Mouse (Mus musculus) spleen, postnatal 10 days (tissue): ENCODE measurements around the gene Il34.

Source experiments
- DNase-seq, 2 experiments: peaks; one replicate each; pipeline ENCODE4 v3.0.0; 2021 to 2022; ENCODE audit warnings: low spot score in 2 of 2

The Il34 gene

DNA sequence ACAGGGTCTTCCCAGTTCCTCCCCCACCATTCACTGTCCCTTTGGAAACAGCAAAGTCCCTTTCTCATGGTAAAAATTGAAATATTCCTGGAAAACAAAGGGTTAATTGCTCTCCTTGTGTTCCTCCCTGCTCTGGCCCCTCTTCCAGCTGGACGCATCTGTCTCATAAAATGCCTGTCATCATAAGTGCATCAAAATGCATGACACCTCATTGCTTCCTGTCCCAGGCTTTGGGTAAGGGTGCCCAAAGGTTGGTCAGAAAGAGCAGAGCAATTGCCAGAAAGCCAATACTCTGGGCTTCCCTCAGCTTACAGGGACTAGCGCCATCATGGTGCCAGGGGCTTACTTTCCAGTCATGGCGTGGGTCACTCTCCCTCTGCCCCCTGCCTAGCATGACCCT is 95.1 kb downstream of the Il34 start:
- DNase-seq = no peak

DNA sequence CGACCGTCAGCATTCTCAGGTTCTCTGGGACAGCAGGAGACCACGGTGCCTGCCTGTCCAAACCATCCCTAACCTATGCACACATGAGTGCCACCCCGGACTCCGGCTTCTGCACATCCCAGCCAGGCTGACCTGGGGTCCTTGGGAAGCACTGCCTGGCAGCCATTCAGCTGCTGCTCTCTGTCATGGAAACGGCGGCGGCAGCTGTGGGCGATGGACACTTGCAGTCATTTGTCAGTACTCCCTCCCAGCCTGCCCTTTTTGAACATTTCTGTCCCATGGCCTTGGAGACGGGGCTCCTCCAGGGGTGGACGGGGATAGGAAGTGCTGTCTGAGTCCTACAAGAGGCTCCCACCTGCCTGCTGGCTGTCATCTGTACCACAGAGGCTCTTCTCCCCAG is 97.3 kb downstream of the Il34 start:
- DNase-seq = no peak

- no peak for DNase-seq
These were observed 99.3 kb downstream of the Il34 start for GRCm38 (mm10) chr8:110706288-110706870.

DNA sequence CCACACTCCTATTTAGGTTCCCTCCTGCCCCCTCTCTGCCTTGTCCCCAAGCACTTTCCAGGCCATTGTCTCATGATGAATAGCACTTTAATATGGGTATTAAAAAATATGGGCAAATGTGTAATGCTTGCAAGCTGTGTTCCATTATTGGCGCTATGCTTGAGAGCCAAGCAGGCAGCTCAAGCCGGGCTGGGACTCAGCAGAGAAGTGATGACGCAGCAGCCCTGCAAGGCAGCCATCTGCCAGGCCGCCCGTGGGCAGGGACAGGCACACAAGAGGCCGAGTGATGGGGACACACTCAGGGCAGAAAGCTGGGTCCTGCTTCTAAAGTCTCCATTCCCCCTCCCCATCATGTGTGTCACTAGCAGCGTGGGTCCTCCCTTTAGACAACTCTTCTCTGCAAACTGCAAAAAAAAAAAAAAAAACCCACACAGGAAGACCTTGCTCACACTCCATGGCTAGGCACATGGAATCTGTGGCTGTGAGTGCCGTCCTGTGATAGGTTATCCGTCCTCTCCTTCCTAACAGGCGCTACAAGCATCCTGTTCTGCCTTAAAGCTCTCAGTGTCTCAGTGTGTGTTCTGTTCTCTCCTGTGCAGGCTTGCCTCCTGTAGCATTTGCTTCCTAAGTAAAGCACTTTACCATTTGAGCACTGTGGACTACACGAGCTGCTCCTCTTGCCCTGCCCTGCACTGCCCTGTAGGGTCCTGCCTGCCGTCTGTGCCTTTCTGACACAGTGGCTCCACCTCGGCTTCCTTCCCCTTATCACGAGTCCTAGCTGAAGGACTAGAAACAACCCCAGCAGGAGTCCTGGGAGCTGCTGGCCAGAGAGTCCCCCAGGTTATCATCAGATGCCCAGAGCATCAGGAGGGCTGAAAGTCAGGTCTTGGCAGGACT is 100.1 kb downstream of the Il34 start:
- DNase-seq = no peak

DNA sequence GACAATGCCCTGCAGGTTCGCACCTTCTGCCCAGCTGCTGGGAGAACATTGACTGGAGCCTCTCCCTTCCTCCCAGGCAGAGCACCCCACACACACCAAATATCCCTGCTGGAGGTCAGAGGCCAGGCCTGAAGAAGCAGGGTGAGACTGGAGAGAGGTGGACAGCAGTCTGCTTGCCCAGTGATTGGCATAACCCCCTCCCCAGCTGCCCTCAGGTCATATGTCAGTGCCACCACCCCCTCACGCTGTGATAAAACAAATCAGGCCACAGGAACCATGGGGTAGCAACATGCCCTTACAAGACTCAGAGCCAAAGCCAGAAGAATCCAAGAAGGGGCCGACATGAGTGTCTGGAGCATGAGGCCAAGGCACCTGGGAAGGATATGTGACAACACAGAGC is 101.6 kb downstream of the Il34 start:
- DNase-seq = no peak

DNA sequence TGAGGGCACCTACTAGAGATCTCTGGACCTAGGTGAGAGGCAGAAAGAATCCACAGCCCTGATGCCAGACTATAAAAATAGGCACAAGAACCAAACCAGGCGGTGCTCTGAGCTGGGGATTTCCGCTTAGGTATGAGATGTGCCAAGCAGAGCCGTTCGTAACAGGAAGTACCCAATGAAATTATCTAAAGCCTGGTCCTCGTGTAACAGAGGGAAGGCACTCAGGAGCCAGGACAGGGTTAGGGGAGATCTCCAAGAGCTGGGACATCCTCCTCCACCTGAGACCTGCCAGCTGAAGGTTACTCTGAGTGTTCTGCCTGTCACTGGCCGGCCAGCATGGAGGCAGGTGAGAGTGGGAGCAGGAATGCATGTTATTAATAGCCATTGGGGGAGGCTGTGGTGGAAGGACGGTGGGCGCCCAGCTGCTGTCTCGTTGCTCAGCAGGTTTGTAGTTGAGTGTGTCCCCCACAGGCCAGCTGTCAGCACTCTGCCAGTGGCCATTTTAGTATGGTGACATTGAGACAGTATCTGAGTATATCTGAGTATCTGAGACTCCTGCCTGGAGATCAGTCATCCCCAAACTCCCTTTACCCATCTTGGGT is 102.2 kb downstream of the Il34 start:
- DNase-seq = no peak

DNA sequence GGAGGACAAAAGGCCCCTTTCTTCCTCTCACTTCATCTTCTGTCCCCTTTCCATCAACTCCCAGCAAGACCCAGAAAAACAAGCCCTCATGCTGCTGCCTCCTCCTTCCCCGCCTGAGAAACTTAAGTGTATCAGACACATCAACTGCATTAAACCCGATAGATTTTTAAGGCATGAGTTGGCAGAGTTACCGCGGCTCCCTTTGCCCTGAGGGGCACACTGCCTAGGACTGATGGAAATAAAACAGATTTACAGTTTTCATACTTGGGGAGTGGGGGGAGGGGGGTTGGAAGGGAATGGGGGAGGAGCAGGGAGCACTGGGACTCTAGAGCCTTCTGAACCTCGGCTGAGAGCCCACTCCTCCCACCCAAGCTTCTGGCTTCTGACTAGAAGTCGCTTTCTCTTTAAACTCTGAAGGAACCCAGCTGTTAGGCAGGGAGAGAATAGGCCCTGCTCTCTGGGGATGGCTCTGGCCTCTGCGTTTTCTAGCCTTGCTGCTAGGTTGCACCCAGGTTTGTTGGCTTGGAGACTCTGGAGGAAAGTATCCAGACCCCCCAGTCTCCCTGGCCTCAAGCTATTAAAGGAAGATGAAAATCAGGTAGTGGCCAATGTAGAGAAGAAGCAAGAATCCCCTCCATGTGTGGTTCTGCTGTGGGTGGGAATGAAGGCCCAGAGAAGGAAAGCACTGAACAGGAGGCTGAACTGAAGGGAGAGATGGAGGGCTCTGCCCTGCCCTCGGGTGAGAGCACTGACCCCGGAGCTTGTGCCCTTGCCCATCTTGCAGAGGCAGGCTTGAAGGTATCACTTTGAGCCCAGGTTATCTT is 102.9 kb downstream of the Il34 start:
- DNase-seq = no peak

- DNase-seq = no peak
These were observed 105.2 kb downstream of the Il34 start for GRCm38 (mm10) chr8:110700561-110700960.

DNA sequence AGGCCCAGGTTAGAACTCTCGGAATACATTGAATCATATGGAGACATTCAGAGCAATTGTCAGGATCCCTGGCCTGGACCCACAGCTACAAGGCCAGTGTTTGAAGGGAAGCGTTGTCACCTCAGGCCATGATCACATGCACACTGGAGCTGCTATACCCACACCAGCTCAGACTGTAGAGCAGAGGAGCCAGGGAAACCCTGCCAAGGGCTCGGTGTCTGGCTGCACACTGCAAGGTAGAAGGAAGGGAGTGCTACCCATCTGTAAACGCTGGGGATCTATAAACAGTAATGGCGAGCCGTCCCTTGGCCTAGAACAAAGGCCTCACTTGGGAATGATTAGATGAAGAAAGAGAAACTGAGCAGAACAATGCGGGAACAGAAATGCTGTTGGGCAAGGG is 106.2 kb downstream of the Il34 start:
- DNase-seq = no peak

DNA sequence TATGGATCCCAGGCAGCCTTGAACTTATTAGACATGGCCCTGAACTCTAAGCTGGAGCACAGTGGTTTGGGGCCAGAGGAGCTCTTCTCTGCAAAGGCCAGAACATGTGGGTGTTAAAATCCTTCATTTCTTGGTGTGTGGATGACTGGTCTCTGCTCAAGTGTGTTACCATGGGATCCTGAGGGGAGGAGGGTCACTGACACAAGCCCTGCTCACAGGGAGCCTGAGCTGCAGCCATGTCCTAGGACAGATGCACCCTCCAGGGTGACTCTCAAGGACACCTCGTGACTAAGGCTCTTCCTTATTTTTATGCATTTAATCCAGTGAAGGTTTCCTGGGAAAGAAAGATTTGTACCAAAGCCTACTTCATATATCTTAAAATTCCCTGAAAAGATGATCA is 107.6 kb downstream of the Il34 start:
- DNase-seq = no peak

GRCm38 (mm10) chr8:110697571-110697970 is 108.2 kb downstream of the Il34 start:
- DNase-seq = no peak

- no peak for DNase-seq
These were observed 109.7 kb downstream of the Il34 start for GRCm38 (mm10) chr8:110696051-110696450.

- no peak for DNase-seq
These were observed 110.3 kb downstream of the Il34 start for GRCm38 (mm10) chr8:110695431-110695830.

- DNase-seq = no peak
These were observed 110.9 kb downstream of the Il34 start for GRCm38 (mm10) chr8:110694826-110695225.

DNA sequence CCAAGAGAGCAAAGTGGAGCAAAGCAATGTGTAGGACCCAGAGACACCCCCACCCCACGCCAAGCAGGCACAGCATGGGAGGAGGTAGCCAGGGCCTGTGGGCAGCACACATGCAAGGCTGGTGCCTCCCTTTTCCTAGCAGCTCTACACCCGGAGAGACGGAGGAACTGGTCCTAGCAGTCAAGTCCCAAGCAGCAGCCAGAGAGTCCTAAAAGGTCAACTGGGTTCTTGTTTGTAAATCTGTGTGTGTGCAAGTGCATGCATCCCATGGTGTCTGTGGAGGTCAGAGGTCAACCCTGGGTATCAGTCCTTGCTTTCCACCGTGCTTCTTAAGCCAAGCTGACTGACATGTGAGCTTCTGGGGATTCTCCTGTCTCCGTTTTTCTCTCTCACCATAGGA is 111.5 kb downstream of the Il34 start:
- DNase-seq = no peak
